Mouse (Mus musculus) CH12.LX (cell line): ENCODE measurements around the gene Fes.

Experiments used
- BHLHE40 ChIP-seq: IDR thresholded peaks from 2 replicates; pipeline ENCODE4 v1.6.1; 2011; ENCODE audit warnings: mild to moderate bottlenecking, low read depth, low read length, improper control_type of control experiment
- CTCF ChIP-seq, 2 experiments: IDR thresholded peaks in 1 of 2; conservative IDR thresholded peaks in 1 of 2; 2 replicates each; pipeline ENCODE4 v1.5.1; 2011 to 2012; ENCODE audit warnings: low read depth in 2 of 2, low read length in 2 of 2, improper control_type of control experiment in 1 of 2, inconsistent platforms in 1 of 2, mild to moderate bottlenecking in 1 of 2, moderate library complexity in 1 of 2
- MEF2A ChIP-seq: IDR thresholded peaks from 2 replicates; pipeline ENCODE4 v1.6.1; 2014; ENCODE audit warnings: low read depth, mild to moderate bottlenecking, inconsistent platforms, low read length, improper control_type of control experiment, borderline replicate concordance
- POLR2A ChIP-seq: IDR thresholded peaks from 2 replicates; pipeline ENCODE4 v1.6.1; 2011; ENCODE audit warnings: low read depth, mild to moderate bottlenecking, improper control_type of control experiment, low read length
- ZC3H11A ChIP-seq: IDR thresholded peaks from 2 replicates; pipeline ENCODE4 v1.6.1; 2012; ENCODE audit warnings: low read depth, mild to moderate bottlenecking, inconsistent platforms, low read length, improper control_type of control experiment

GRCm38 (mm10) chr7:80387033-80387632 lies 613 bp downstream of the Fes start:
- no peak for TF ChIP-seq POLR2A
- no peak for TF ChIP-seq ZC3H11A
- TF ChIP-seq CTCF (conservative IDR thresholded peaks at IDR 0.05 in 1 of 2, IDR thresholded peaks at IDR 0.05 in 1 of 2; ENCODE audit: low read depth in 2 of 2, low read length in 2 of 2) = no peak
- TF ChIP-seq MEF2A = no peak
- TF ChIP-seq BHLHE40 = 0 out of 2 replicates have a peak, but pooled peaks have one; percentile 1
